Mouse (Mus musculus): ENCODE measurements around the gene Itga6. TPM values are rescaled to one million over a fixed set of nuclear protein-coding genes. Genes with fewer than 3 reads are reported as not detected.
A peak's percentile ranks its signal among the peaks of the same experiment; 100 is the strongest.

Gene Itga6
- total and polyA plus RNA-seq, 2 experiments from 2014 or later = 33.8 to 69.2 TPM

GRCm38 (mm10) chr2:71855076-71855475 lies 109.7 kb downstream of the Itga6 start:
- Histone ChIP-seq H3K27ac (ENCODE audit: low read depth) (no peak overlapping the region), H3K4me1 (ENCODE audit: control insufficient read depth, insufficient read depth) (no peaks in the 10 kb centered on the region), H3K9ac (replicated peaks; ENCODE audit: low read depth, low read length) (no peak overlapping the region), H3K4me2 (ENCODE audit: low read depth, low read length) (no peak overlapping the region), H3K4me3 (ENCODE audit: low read depth, low read length) (no peak overlapping the region), H3K36me3 (replicated peaks; ENCODE audit: control insufficient read depth, insufficient read depth, low read length) (peaks cover 29% of the 10 kb centered on the region), H3K9me3 (replicated peaks; ENCODE audit: control insufficient read depth, low read length) (no peaks in the 10 kb centered on the region), H3K27me3 (ENCODE audit: control insufficient read depth, insufficient read depth, low read length) (no peaks in the 10 kb centered on the region)
- no peak for DNase-seq (ENCODE audit: low spot score)
- no peak for ATAC-seq (ENCODE audit: insufficient read depth, low read depth)
- TF ChIP-seq CTCF (IDR thresholded peaks at IDR 0.05; ENCODE audit: low read depth) = no peak
- TF ChIP-seq EP300 (IDR thresholded peaks at IDR 0.05; ENCODE audit: low read depth) = no peak
- 83% methylated on average over 5 of the region's 5 CpGs for WGBS

GRCm38 (mm10) chr2:71863531-71864173 lies 118.2 kb downstream of the Itga6 start:
- DNase-seq (ENCODE audit: low spot score) (no peak), ATAC-seq (ENCODE audit: insufficient read depth, low read depth) (no peak)
- H3K27ac ChIP-seq (ENCODE audit: low read depth) = no peak overlapping the region
- WGBS = 82% methylated on average over 5 of the region's 5 CpGs
- no peak overlapping the region for H3K4me3 ChIP-seq (ENCODE audit: low read depth, low read length)
- H3K27me3 ChIP-seq (ENCODE audit: control insufficient read depth, insufficient read depth, low read length) = no peaks in the 10 kb centered on the region
- H3K36me3 ChIP-seq (replicated peaks; ENCODE audit: control insufficient read depth, insufficient read depth, low read length) = no peaks in the 10 kb centered on the region
- no peaks in the 10 kb centered on the region for H3K9me3 ChIP-seq (replicated peaks; ENCODE audit: control insufficient read depth, low read length)
- TF ChIP-seq CTCF (IDR thresholded peaks at IDR 0.05; ENCODE audit: low read depth) = no peak
- no peak for TF ChIP-seq EP300 (IDR thresholded peaks at IDR 0.05; ENCODE audit: low read depth)
- H3K4me2 ChIP-seq (ENCODE audit: low read depth, low read length) = no peak overlapping the region
- H3K4me1 ChIP-seq (ENCODE audit: control insufficient read depth, insufficient read depth) = 0 out of 2 replicates have a peak, but pooled peaks cover 7% of the 10 kb centered on the region
- no peak overlapping the region for H3K9ac ChIP-seq (replicated peaks; ENCODE audit: low read depth, low read length)

GRCm38 (mm10) chr2:71865022-71865421 lies 119.6 kb downstream of the Itga6 start:
- no peak overlapping the region for H3K27ac ChIP-seq (ENCODE audit: low read depth)
- no peak for ATAC-seq (ENCODE audit: insufficient read depth, low read depth)
- no peak overlapping the region for H3K4me2 ChIP-seq (ENCODE audit: low read depth, low read length)
- no peaks in the 10 kb centered on the region for H3K9me3 ChIP-seq (replicated peaks; ENCODE audit: control insufficient read depth, low read length)
- H3K4me3 ChIP-seq (ENCODE audit: low read depth, low read length) = no peak overlapping the region
- 0 out of 2 replicates have a peak, but pooled peaks cover 7% of the 10 kb centered on the region for H3K4me1 ChIP-seq (ENCODE audit: control insufficient read depth, insufficient read depth)
- H3K36me3 ChIP-seq (replicated peaks; ENCODE audit: control insufficient read depth, insufficient read depth, low read length) = no peaks in the 10 kb centered on the region
- DNase-seq (ENCODE audit: low spot score) = no peak
- TF ChIP-seq EP300 (IDR thresholded peaks at IDR 0.05; ENCODE audit: low read depth) (no peak), CTCF (IDR thresholded peaks at IDR 0.05; ENCODE audit: low read depth) (no peak)
- no peak overlapping the region for H3K9ac ChIP-seq (replicated peaks; ENCODE audit: low read depth, low read length)
- no peaks in the 10 kb centered on the region for H3K27me3 ChIP-seq (ENCODE audit: control insufficient read depth, insufficient read depth, low read length)
- WGBS = 20% methylated on average over 3 of the region's 3 CpGs

- no peak for ATAC-seq (ENCODE audit: insufficient read depth, low read depth)
- H3K36me3 ChIP-seq (replicated peaks; ENCODE audit: control insufficient read depth, insufficient read depth, low read length) = no peaks in the 10 kb centered on the region
- H3K4me1 ChIP-seq (ENCODE audit: control insufficient read depth, insufficient read depth) = 0 out of 2 replicates have a peak, but pooled peaks cover 7% of the 10 kb centered on the region
- H3K27ac ChIP-seq (ENCODE audit: low read depth) = peak overlapping the region; percentile 53; the same call in 1 of the 2 replicates
- DNase-seq (ENCODE audit: low spot score) = no peak
- H3K27me3 ChIP-seq (ENCODE audit: control insufficient read depth, insufficient read depth, low read length) = no peaks in the 10 kb centered on the region
- no peak overlapping the region for H3K4me3 ChIP-seq (ENCODE audit: low read depth, low read length)
- WGBS = 63% methylated on average over 3 of the region's 3 CpGs
- no peak for TF ChIP-seq EP300 (IDR thresholded peaks at IDR 0.05; ENCODE audit: low read depth)
- no peak for TF ChIP-seq CTCF (IDR thresholded peaks at IDR 0.05; ENCODE audit: low read depth)
- no peak overlapping the region for H3K4me2 ChIP-seq (ENCODE audit: low read depth, low read length)
- no peaks in the 10 kb centered on the region for H3K9me3 ChIP-seq (replicated peaks; ENCODE audit: control insufficient read depth, low read length)
- H3K9ac ChIP-seq (replicated peaks; ENCODE audit: low read depth, low read length) = no peak overlapping the region
Observed at GRCm38 (mm10) chr2:71865935-71866334, 120.5 kb downstream of the Itga6 start.

- Histone ChIP-seq H3K36me3 (replicated peaks; ENCODE audit: control insufficient read depth, insufficient read depth, low read length) (no peaks in the 10 kb centered on the region), H3K4me2 (ENCODE audit: low read depth, low read length) (no peak overlapping the region), H3K27ac (ENCODE audit: low read depth) (peak overlapping the region; percentile 53), H3K27me3 (ENCODE audit: control insufficient read depth, insufficient read depth, low read length) (no peaks in the 10 kb centered on the region), H3K4me3 (ENCODE audit: low read depth, low read length) (no peak overlapping the region), H3K9me3 (replicated peaks; ENCODE audit: control insufficient read depth, low read length) (no peaks in the 10 kb centered on the region), H3K9ac (replicated peaks; ENCODE audit: low read depth, low read length) (no peak overlapping the region), H3K4me1 (ENCODE audit: control insufficient read depth, insufficient read depth) (0 out of 2 replicates have a peak, but pooled peaks cover 7% of the 10 kb centered on the region)
- TF ChIP-seq CTCF (IDR thresholded peaks at IDR 0.05; ENCODE audit: low read depth) (no peak), EP300 (IDR thresholded peaks at IDR 0.05; ENCODE audit: low read depth) (no peak)
- DNase-seq (ENCODE audit: low spot score) = no peak
- no peak for ATAC-seq (ENCODE audit: insufficient read depth, low read depth)
- 41% methylated on average over 1 of the region's 1 CpGs for WGBS
Observed at GRCm38 (mm10) chr2:71866565-71866964, 121.1 kb downstream of the Itga6 start.

GRCm38 (mm10) chr2:71867019-71867418 lies 121.6 kb downstream of the Itga6 start:
- Histone ChIP-seq H3K36me3 (replicated peaks; ENCODE audit: control insufficient read depth, insufficient read depth, low read length) (no peaks in the 10 kb centered on the region), H3K9ac (replicated peaks; ENCODE audit: low read depth, low read length) (no peak overlapping the region), H3K27me3 (ENCODE audit: control insufficient read depth, insufficient read depth, low read length) (no peaks in the 10 kb centered on the region), H3K4me2 (ENCODE audit: low read depth, low read length) (no peak overlapping the region), H3K27ac (ENCODE audit: low read depth) (peak overlapping the region; percentile 53), H3K9me3 (replicated peaks; ENCODE audit: control insufficient read depth, low read length) (no peaks in the 10 kb centered on the region), H3K4me3 (ENCODE audit: low read depth, low read length) (no peak overlapping the region), H3K4me1 (ENCODE audit: control insufficient read depth, insufficient read depth) (0 out of 2 replicates have a peak, but pooled peaks cover 7% of the 10 kb centered on the region)
- TF ChIP-seq CTCF (IDR thresholded peaks at IDR 0.05; ENCODE audit: low read depth) (no peak), EP300 (IDR thresholded peaks at IDR 0.05; ENCODE audit: low read depth) (no peak)
- ATAC-seq (ENCODE audit: insufficient read depth, low read depth) (no peak), DNase-seq (ENCODE audit: low spot score) (no peak)
- 72% methylated on average over 3 of the region's 3 CpGs for WGBS

Measured in heart, postnatal 0 days (tissue).